14 mouse cellular contexts compared by ENCODE assay signal in genomic region chr16:70329471-70329870, GRCm38 (mm10). TPM values are rescaled to one million over a fixed set of nuclear protein-coding genes. Genes with fewer than 3 reads are reported as not detected.
DNase-seq lines count a peak whose midpoint lies in the region; ATAC-seq and TF ChIP-seq lines count a peak whose summit lies in the region.
"Had no signal": no experiment of that assay in that cellular context is flagged by ENCODE, and none has a peak within 500 bp of the region (broad histone marks: within the 10 kb centered on the region; RNA-seq: fewer than 3 reads in every experiment).

No protein-coding gene starts in this region.

- ATAC-seq in lung, embryonic 14.5 days (ENCODE audit: insufficient read depth) = no peak

- intact Hi-C loops in gastrocnemius, adult 2 months (cut with DNase I) = no loop called here

- peak overlapping the region; percentile 82 for H3K27ac ChIP-seq in gastrocnemius, adult 2 months
- no peak overlapping the region for H3K27ac ChIP-seq in lung, embryonic 14.5 days (ENCODE audit: low read depth)
- peak overlapping the region; percentile 74 for H3K27ac ChIP-seq in brown adipose tissue, adult 24 weeks (replicated peaks; ENCODE audit: low read depth, low read length)
- H3K27ac ChIP-seq in hindbrain, embryonic 10.5 days = no peak overlapping the region
- H3K27ac ChIP-seq: embryonic facial prominence, embryonic 13.5 days; kidney, embryonic 15.5 days had no signal

- TF ChIP-seq CTCF in gastrocnemius, adult 2 months (IDR thresholded peaks at IDR 0.05) = no peak
- TF ChIP-seq CTCF in lung, embryonic 14.5 days (IDR thresholded peaks at IDR 0.05; ENCODE audit: low read depth) = no peak

- no peaks in the 10 kb centered on the region for H3K9me3 ChIP-seq in lung, embryonic 14.5 days (ENCODE audit: low read depth, low read length)
- no peaks in the 10 kb centered on the region for H3K9me3 ChIP-seq in hindbrain, embryonic 10.5 days
- H3K9me3 ChIP-seq: embryonic facial prominence, embryonic 13.5 days; kidney, embryonic 15.5 days; megakaryocyte, embryonic 14.5 days had no signal

- peak overlapping the region; percentile 11; the same call in 1 of the 2 replicates for H3K4me3 ChIP-seq in gastrocnemius, adult 2 months
- no peak overlapping the region for H3K4me3 ChIP-seq in lung, embryonic 14.5 days (ENCODE audit: low read depth, low read length)
- no peak overlapping the region for H3K4me3 ChIP-seq in brown adipose tissue, adult 24 weeks (ENCODE audit: insufficient read depth, low read depth, low read length)
- H3K4me3 ChIP-seq in hindbrain, embryonic 10.5 days = no peak overlapping the region
- H3K4me3 ChIP-seq: embryonic facial prominence, embryonic 13.5 days; kidney, embryonic 15.5 days; megakaryocyte, embryonic 14.5 days had no signal

- WGBS in lung, embryonic 14.5 days = 51% methylated on average over 6 of the region's 6 CpGs
- 91% methylated on average over 6 of the region's 6 CpGs for WGBS in hindbrain, embryonic 10.5 days

- no peaks in the 10 kb centered on the region for H3K36me3 ChIP-seq in lung, embryonic 14.5 days (ENCODE audit: insufficient read depth)
- H3K36me3 ChIP-seq in hindbrain, embryonic 10.5 days = no peaks in the 10 kb centered on the region
- H3K36me3 ChIP-seq: embryonic facial prominence, embryonic 13.5 days; kidney, embryonic 15.5 days had no signal

- no peaks in the 10 kb centered on the region for H3K4me1 ChIP-seq in lung, embryonic 14.5 days (ENCODE audit: insufficient read depth)
- peaks cover 7% of the 10 kb centered on the region; the same call in 1 of the 2 replicates for H3K4me1 ChIP-seq in brown adipose tissue, adult 24 weeks (ENCODE audit: control insufficient read depth, insufficient read depth, insufficient read length, low read length)
- no peaks in the 10 kb centered on the region for H3K4me1 ChIP-seq in hindbrain, embryonic 10.5 days (replicated peaks)

- no peak for DNase-seq in gastrocnemius, adult 2 months
- DNase-seq in gastrocnemius, adult 8-10 months (ENCODE audit: low spot score in 2 of 2) = no peak
- DNase-seq in lung, embryonic 14.5 days = peak; percentile 23
- DNase-seq in lung, adult 18-20 months = no peak
- DNase-seq in skeletal muscle tissue, adult 2 months (ENCODE audit: low read depth, low spot score) = peak; percentile 48
- DNase-seq in thymus, postnatal 25 days = no peak
- DNase-seq in hindbrain, embryonic 10.5 days (ENCODE audit: low spot score) = no peak
- DNase-seq: cerebellum, adult 8-10 months; heart, postnatal 36 days; right cerebral cortex, adult 18-20 months had no signal

- H3K4me2 ChIP-seq in lung, embryonic 14.5 days = no peak overlapping the region
- H3K4me2 ChIP-seq: embryonic facial prominence, embryonic 13.5 days; kidney, embryonic 15.5 days had no signal

- H3K27me3 ChIP-seq in lung, embryonic 14.5 days (ENCODE audit: insufficient read depth, low read length) = no peaks in the 10 kb centered on the region
- no peaks in the 10 kb centered on the region for H3K27me3 ChIP-seq in hindbrain, embryonic 10.5 days (ENCODE audit: insufficient read depth, poor library complexity, severe bottlenecking)
- H3K27me3 ChIP-seq: embryonic facial prominence, embryonic 13.5 days; kidney, embryonic 15.5 days; megakaryocyte, embryonic 14.5 days had no signal

- H3K9ac ChIP-seq in lung, embryonic 14.5 days = no peak overlapping the region
- H3K9ac ChIP-seq: embryonic facial prominence, embryonic 13.5 days; kidney, embryonic 15.5 days had no signal

RNA-seq across cellular contexts. Expression of gene Gbe1, which starts 15.7 kb away (rescaled TPM):
- total RNA-seq in gastrocnemius, adult 2 months (2021) = 10 to 100 TPM; 53.8 to 77.1 TPM
- total RNA-seq in gastrocnemius, adult 8-10 months (2022) = 10 to 100 TPM; 45.4 to 63.5 (median 49.7) TPM
- 19.1 and 20.8 TPM in 2 replicates for polyA plus RNA-seq in lung, embryonic 14.5 days (2014; fragmentation: Nextera tagmentation; extraction: Ambion mirVana)
- 333 and 361 TPM in 2 replicates for polyA plus RNA-seq in brown adipose tissue, adult 24 weeks (2012; ENCODE audit: insufficient read depth, insufficient read length, missing spikeins)
- 14.2 and 15.0 TPM in 2 replicates for polyA plus RNA-seq in hindbrain, embryonic 10.5 days (2016; fragmentation: Nextera tagmentation; extraction: Ambion mirVana)

Comparison
In these comparisons a context has a peak if more than half of its experiments do, and no peak if none do; other contexts are left out.
1. DNase-seq: peak in lung, embryonic 14.5 days (single experiment) and skeletal muscle tissue, adult 2 months (single experiment); none in gastrocnemius, adult 2 months (single experiment), gastrocnemius, adult 8-10 months (0 of 2), lung, adult 18-20 months (0 of 2), thymus, postnatal 25 days (single experiment) and hindbrain, embryonic 10.5 days (single experiment).
2. H3K27ac ChIP-seq: peak in gastrocnemius, adult 2 months (single experiment) and brown adipose tissue, adult 24 weeks (single experiment); none in lung, embryonic 14.5 days (single experiment) and hindbrain, embryonic 10.5 days (single experiment).
3. RNA of gene Gbe1, which starts 15.7 kb away (polyA plus RNA-seq): 333 to 361 TPM in brown adipose tissue, adult 24 weeks; 19.1 to 20.8 TPM in lung, embryonic 14.5 days and 14.2 to 15.0 TPM in hindbrain, embryonic 10.5 days; every median in the first group is over 10 times any median in the second.